Mouse (Mus musculus): Measurements from ENCODE around the gene Igfbpl1. TPM values are rescaled to one million over a fixed set of nuclear protein-coding genes. Genes with fewer than 3 reads are reported as not detected.

Igfbpl1 gene
- total RNA-seq (2021): under 1 TPM in 1 of 2 experiments, not detected in 1; 0.11 TPM
- long read RNA-seq, experiment 1: 0 reads
- long read RNA-seq, experiment 2: 0 reads

DNA sequence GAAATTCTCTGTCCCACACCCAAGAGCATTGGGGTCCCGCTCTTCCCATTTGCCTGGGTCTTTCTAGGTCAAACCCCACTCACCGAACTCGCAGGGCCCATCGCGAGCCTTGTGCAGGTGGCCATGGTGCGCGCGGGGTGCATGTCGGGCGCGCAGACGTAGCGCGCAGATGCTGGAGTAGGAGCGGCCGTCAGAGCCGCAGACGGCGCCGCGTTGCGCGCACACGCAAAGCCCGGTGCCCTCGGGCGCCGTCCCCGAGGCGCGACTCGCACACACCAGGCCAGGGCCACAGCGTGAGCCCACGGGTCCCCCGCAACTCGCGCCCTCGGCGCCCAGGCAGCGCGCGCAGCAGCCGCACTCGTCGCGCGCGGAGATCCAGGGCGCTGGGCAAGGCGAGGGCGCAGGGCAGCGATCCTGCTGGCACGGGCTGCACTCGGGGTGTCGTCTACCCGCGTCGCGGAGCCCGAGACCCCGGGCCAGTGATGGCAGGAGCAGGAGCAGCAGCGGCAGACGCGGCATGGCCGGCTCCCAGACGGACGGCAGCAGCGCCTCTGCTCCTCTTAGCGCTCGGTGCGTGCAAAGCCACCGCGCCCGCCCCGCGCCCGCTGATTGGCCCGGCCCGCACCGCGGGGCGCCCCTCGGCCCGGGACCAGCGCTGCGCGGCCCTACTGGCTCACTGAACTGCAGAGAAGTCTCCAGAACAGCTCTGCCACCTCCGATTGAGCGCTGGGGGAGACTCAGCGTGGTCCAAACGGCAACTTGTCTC, at the start of gene Igfbpl1:
Gene Igfbpl1, minus strand, starts transcription at position 649 of the 766 bp plus-strand sequence.
- DNase-seq: no peak

DNA sequence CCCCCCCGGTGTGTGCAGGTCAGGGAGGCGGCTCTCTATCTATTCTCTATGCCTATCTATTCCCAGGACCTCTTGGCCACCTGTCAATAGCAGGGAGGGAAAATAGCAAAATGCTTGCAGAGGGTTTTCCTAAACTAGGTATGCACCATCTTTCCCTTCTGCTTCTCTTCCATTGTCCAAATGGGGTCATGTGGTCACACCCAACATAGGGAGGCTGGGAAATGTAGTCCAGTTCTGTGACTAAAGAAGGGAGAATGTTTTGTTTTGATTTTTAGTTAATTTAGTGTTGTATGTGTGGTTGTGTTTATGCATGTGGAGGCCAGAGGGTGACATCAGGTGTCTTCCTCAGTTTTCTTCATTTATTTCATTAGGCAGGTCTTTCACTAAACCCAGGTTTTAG, 45.4 kb upstream of the Igfbpl1 start:
- DNase-seq: no peak

GRCm38 (mm10) chr4:45869021-45869815, 42.5 kb upstream of the Igfbpl1 start:
- no peak for DNase-seq

DNA sequence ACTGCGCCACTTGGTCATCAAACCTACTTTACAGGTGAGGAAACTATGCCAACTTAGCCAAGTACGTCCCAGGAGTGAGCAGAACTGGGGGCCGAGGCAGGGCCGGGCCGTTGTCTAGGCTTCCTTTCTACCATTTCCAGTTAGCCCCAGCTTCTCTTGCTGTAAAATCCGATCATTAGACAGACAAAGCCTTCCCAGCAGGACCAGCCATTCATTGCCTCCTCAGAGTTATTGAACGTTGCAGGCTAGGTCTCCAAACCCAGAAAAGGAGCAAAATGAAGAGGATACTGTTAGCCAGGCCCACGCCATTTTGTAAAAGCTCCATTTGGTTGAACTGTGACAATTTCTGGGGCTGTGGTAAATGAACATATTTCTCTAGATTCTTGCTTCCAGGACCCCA, 40.7 kb upstream of the Igfbpl1 start:
- DNase-seq: no peak

- DNase-seq: no peak
These were observed 34.4 kb upstream of the Igfbpl1 start for GRCm38 (mm10) chr4:45861160-45861559.

DNA sequence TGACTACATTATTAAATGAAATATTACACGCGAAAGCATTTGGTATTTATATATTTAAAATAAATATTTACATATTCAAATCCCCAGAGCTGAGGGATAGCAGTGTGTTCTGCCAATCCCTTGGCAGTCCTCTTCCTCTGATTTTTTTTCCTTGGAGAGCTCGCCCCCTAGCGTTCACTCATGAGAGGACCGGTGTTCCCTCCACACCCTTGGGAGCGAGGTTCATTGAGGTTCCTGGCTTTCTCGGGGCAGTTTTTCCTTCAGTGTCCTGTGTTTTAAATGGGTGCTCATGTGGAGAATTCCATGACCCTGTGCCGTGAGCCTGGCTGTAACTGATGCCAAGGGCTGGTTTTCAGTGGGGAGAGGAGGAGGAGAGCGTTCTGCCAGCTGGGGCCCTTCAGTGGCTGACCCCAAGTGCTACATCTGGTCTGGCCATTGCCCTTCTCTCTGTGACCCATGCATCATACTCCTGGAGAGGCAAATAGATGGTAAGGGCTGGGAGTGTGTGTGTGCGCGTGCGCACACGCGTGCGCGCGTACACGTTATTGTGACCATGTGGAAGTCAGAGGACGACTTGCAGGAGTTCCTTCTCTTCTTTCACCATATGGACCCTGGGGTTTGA, 29.2 kb upstream of the Igfbpl1 start:
- DNase-seq: peak; percentile 76

GRCm38 (mm10) chr4:45853496-45854246, 26.9 kb upstream of the Igfbpl1 start:
- no peak for DNase-seq

- DNase-seq: peak; percentile 57
These were observed 24.9 kb upstream of the Igfbpl1 start for GRCm38 (mm10) chr4:45851640-45852051.

- DNase-seq: no peak
These were observed 22.7 kb upstream of the Igfbpl1 start for GRCm38 (mm10) chr4:45849419-45849818.

GRCm38 (mm10) chr4:45848825-45849156, 22.1 kb upstream of the Igfbpl1 start:
- no peak for DNase-seq

GRCm38 (mm10) chr4:45848109-45848824, 21.5 kb upstream of the Igfbpl1 start, which contains the start of gene Stra6l:
TSS of gene Stra6l (plus strand) at chr4:45848664.
- DNase-seq: no peak

DNA sequence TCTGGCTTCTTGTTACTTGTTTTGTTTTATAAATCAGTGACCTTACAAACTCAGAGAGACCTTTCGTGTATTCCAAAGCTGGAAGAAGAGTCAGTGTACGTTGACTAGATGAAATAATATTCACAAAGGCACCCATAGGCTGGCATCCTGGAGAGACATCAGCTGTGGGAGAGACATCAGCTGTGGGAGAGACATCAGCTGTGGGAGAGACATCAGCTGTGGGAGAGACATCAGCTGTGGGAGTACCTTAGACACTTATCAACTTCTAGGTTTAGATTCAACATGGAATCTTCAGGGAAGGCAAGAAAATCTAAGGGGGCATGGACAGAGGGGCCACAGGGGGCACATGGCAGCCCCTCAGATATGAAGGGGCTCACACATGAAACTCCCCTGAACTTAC, 19.5 kb upstream of the Igfbpl1 start:
- DNase-seq: no peak

DNA sequence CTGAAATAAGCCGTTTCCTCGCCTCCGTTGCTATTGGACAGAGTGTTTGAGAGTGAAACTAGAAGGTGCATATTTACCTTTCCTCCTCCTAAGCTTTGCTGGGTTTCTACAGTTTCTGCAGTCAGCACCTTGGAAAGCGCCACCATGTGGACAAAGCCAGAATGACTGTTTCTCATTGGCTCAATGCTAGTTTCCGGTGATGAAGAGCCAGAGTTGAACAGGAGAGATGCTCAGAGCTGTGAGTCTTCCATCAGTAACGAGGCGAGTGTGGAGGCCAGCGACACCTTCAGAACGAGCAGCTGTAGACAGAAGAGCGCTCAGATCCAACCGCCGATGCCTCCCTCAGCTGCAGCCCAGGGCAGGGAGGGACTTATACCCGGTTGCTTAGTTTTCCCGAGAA, 17.6 kb upstream of the Igfbpl1 start:
- DNase-seq: peak; percentile 33

GRCm38 (mm10) chr4:45833461-45833860, 6.7 kb upstream of the Igfbpl1 start:
- DNase-seq: no peak

GRCm38 (mm10) chr4:45831996-45832395, 5.3 kb upstream of the Igfbpl1 start:
- DNase-seq: no peak

GRCm38 (mm10) chr4:45829907-45830759, 3.4 kb upstream of the Igfbpl1 start:
- DNase-seq: no peak

- DNase-seq: no peak
These were observed 1.8 kb downstream of the Igfbpl1 start for GRCm38 (mm10) chr4:45824761-45825556.

GRCm38 (mm10) chr4:45824049-45824760, 2.5 kb downstream of the Igfbpl1 start:
- DNase-seq: no peak
